Comparison of ENCODE assay signal across 8 mouse cellular contexts in genomic region chr9:102352186-102353055, GRCm38 (mm10). TPM values are rescaled to one million over a fixed set of nuclear protein-coding genes. Genes with fewer than 3 reads are reported as not detected.
DNase-seq lines count a peak whose midpoint lies in the region; ATAC-seq lines count a peak whose summit lies in the region.

No protein-coding gene starts in this region.

- intact Hi-C loops in heart, postnatal 25 days (cut with DNase I) = loop anchor here (10.0 kb wide), 2 partner anchors 428 to 1038 kb away; no protein-coding TSS in a partner anchor

- no peaks in the 10 kb centered on the region for H3K36me3 ChIP-seq in heart, embryonic 12.5 days
- no peaks in the 10 kb centered on the region for H3K36me3 ChIP-seq in forebrain, embryonic 11.5 days (ENCODE audit: control insufficient read depth, insufficient read depth, low read length)
- H3K36me3 ChIP-seq in limb, embryonic 12.5 days = no peaks in the 10 kb centered on the region

- no peak for DNase-seq in heart, postnatal 25 days (ENCODE audit: low spot score)
- peak; percentile 67 for DNase-seq in brain, adult 2 months (ENCODE audit: low read depth, low spot score)
- peak; percentile 64 for DNase-seq in forebrain, embryonic 11.5 days (ENCODE audit: low spot score)
- DNase-seq in telencephalon, adult 2 months (ENCODE audit: low read depth, low spot score) = peak; percentile 11
- DNase-seq in urinary bladder, postnatal 25 days (ENCODE audit: low spot score) = no peak
- no peak for DNase-seq in layer of hippocampus, adult 9-10 months (ENCODE audit: low spot score)

- H3K9me3 ChIP-seq in heart, embryonic 12.5 days (replicated peaks) = no peaks in the 10 kb centered on the region
- no peaks in the 10 kb centered on the region for H3K9me3 ChIP-seq in forebrain, embryonic 11.5 days (ENCODE audit: control insufficient read depth, low read length)
- H3K9me3 ChIP-seq in limb, embryonic 12.5 days = no peaks in the 10 kb centered on the region

- peak overlapping the region; percentile 61 for H3K4me3 ChIP-seq in heart, embryonic 12.5 days
- H3K4me3 ChIP-seq in forebrain, embryonic 11.5 days (ENCODE audit: low read depth, low read length) = peak overlapping the region; percentile 66
- H3K4me3 ChIP-seq in limb, embryonic 12.5 days (replicated peaks) = peak overlapping the region; percentile 60

- H3K4me1 ChIP-seq in heart, embryonic 12.5 days (replicated peaks) = peaks cover 25% of the 10 kb centered on the region
- peaks cover 11% of the 10 kb centered on the region for H3K4me1 ChIP-seq in forebrain, embryonic 11.5 days (replicated peaks; ENCODE audit: control insufficient read depth, insufficient read depth, low read length)
- H3K4me1 ChIP-seq in limb, embryonic 12.5 days (replicated peaks) = peaks cover 25% of the 10 kb centered on the region

- ATAC-seq in heart, embryonic 12.5 days (ENCODE audit: insufficient number of reproducible peaks, low FRiP score) = no peak
- no peak for ATAC-seq in forebrain, embryonic 11.5 days (replicated peaks; ENCODE audit: low FRiP score)
- no peak for ATAC-seq in limb, embryonic 12.5 days (ENCODE audit: insufficient number of reproducible peaks, insufficient read depth, low FRiP score, low TSS enrichment, low read depth)

- peaks cover 98% of the 10 kb centered on the region for H3K27me3 ChIP-seq in heart, embryonic 12.5 days (replicated peaks)
- peaks cover 23% of the 10 kb centered on the region; the same call in 1 of the 2 replicates for H3K27me3 ChIP-seq in forebrain, embryonic 11.5 days (ENCODE audit: control insufficient read depth, insufficient read depth, low read length)
- H3K27me3 ChIP-seq in limb, embryonic 12.5 days = peaks cover 96% of the 10 kb centered on the region

- H3K4me2 ChIP-seq in heart, embryonic 12.5 days = peak overlapping the region; percentile 99
- peak overlapping the region; percentile 97 for H3K4me2 ChIP-seq in forebrain, embryonic 11.5 days (ENCODE audit: low read depth, low read length, severe bottlenecking)
- peak overlapping the region; percentile 100 for H3K4me2 ChIP-seq in limb, embryonic 12.5 days

- no peak overlapping the region for H3K27ac ChIP-seq in heart, embryonic 12.5 days (ENCODE audit: poor library complexity, severe bottlenecking)
- no peak overlapping the region for H3K27ac ChIP-seq in forebrain, embryonic 11.5 days (ENCODE audit: low read depth, low read length)
- no peak overlapping the region for H3K27ac ChIP-seq in limb, embryonic 12.5 days

- WGBS in heart, embryonic 12.5 days = 4% methylated on average over 30 of the region's 30 CpGs
- WGBS in forebrain, embryonic 11.5 days = 2% methylated on average over 30 of the region's 30 CpGs
- WGBS in limb, embryonic 12.5 days = 4% methylated on average over 30 of the region's 30 CpGs

- H3K9ac ChIP-seq in heart, embryonic 12.5 days = no peak overlapping the region
- H3K9ac ChIP-seq in forebrain, embryonic 11.5 days (ENCODE audit: low read length) = peak overlapping the region; percentile 79
- H3K9ac ChIP-seq in limb, embryonic 12.5 days (replicated peaks) = no peak overlapping the region

RNA-seq across cellular contexts. Expression of gene Ephb1, which starts 2.1 kb away (rescaled TPM):
- 0.33 and 0.66 TPM in 2 replicates for polyA plus RNA-seq in heart, embryonic 12.5 days (2016; fragmentation: Nextera tagmentation; extraction: Ambion mirVana)
- 10 to 100 TPM; 19.5 to 21.0 TPM for total RNA-seq in heart, postnatal 25 days (2021)
- polyA plus RNA-seq in forebrain, embryonic 11.5 days (2014; fragmentation: Nextera tagmentation; extraction: Ambion mirVana) = 19.8 and 19.9 TPM in 2 replicates
- polyA plus RNA-seq in limb, embryonic 12.5 days (2016; fragmentation: Nextera tagmentation; extraction: Ambion mirVana) = 2.3 and 3.1 TPM in 2 replicates

Comparison
In these comparisons a context has a peak if more than half of its experiments do, and no peak if none do; other contexts are left out.
1. DNase-seq: peak in brain, adult 2 months (single experiment), forebrain, embryonic 11.5 days (single experiment) and telencephalon, adult 2 months (single experiment); none in heart, postnatal 25 days (single experiment), urinary bladder, postnatal 25 days (single experiment) and layer of hippocampus, adult 9-10 months (single experiment).
2. Peak in every context shown above with its lines, with median percentiles within 50 percentile points of each other: H3K4me2 ChIP-seq and H3K4me3 ChIP-seq.